9 mouse cellular contexts compared by ENCODE assay signal in the genomic region with DNA sequence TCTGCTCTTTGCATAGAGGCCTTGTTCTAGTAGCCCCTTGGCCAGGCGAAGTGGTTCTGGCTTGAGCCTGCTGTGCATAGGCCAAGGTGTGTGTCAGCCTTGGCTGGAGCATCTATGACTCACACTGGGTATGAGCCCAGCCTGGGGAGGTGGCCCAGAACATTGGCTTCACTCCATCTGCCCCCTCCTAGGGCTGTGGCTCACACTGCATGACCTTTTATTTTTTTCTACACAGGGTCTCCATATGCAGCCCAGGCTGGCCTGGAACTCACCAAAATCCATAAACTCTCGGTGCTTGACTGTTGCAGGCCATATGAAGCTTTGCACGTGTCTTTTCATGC. TPM values are rescaled to one million over a fixed set of nuclear protein-coding genes. Genes with fewer than 3 reads are reported as not detected.
A peak's percentile ranks its signal among the peaks of the same experiment; 100 is the strongest.
DNase-seq lines count a peak whose midpoint lies in the region; TF ChIP-seq lines count a peak whose summit lies in the region.
"Had no signal": no experiment of that assay in that cellular context is flagged by ENCODE, and none has a peak within 500 bp of the region (broad histone marks: within the 10 kb centered on the region; RNA-seq: fewer than 3 reads in every experiment).

No protein-coding gene starts in this region.

- TF ChIP-seq CTCF in left cerebral cortex, adult 2 months (IDR thresholded peaks at IDR 0.05) = no peak
- TF ChIP-seq CTCF in gastrocnemius, adult 2 months (IDR thresholded peaks at IDR 0.05) = no peak

- no peak overlapping the region for H3K4me3 ChIP-seq in left cerebral cortex, adult 2 months
- peak overlapping the region; percentile 2; the same call in 1 of the 2 replicates for H3K4me3 ChIP-seq in gastrocnemius, adult 2 months

- intact Hi-C loops in left cerebral cortex, adult 2 months (cut with DNase I) = no loop called here
- intact Hi-C loops in gastrocnemius, adult 2 months (cut with DNase I) = loop anchor here (5.0 kb wide), 1 partner anchor 76 kb away; no protein-coding TSS in a partner anchor

- peak overlapping the region; percentile 4; the same call in 1 of the 2 replicates for H3K27ac ChIP-seq in left cerebral cortex, adult 2 months
- peak overlapping the region; percentile 100 for H3K27ac ChIP-seq in gastrocnemius, adult 2 months

- no peak for DNase-seq in left cerebral cortex, adult 2 months (ENCODE audit: extremely low spot score in 1 of 2, low spot score in 2 of 2)
- DNase-seq in left cerebral cortex, adult 9 months (ENCODE audit: low spot score in 2 of 2) = no peak
- peak; percentile 83 for DNase-seq in adrenal gland, postnatal 14 days
- peak; percentile 90 for DNase-seq in gastrocnemius, adult 2 months
- DNase-seq in layer of hippocampus, postnatal 36 days = peak; percentile 36 to 49
- peak; percentile 75 to 83 for DNase-seq in urinary bladder, postnatal 36 days (ENCODE audit: low spot score in 2 of 2)
- no peak for DNase-seq in kidney, postnatal 10 days
- no peak for DNase-seq in embryo, embryonic 10.5 days (ENCODE audit: low spot score)

RNA-seq across cellular contexts. Expression of gene Iqcn, which starts 0.4 kb away (rescaled TPM):
- under 1 TPM; 0.16 to 0.21 TPM for total RNA-seq in left cerebral cortex, adult 2 months (2021)
- total RNA-seq in adrenal gland, postnatal 14 days (2021) = 0.11 and 0.19 TPM in 2 replicates
- not detected for total RNA-seq in gastrocnemius, adult 2 months (2021)
- total RNA-seq in layer of hippocampus, postnatal 36 days (2021) = under 1 TPM; 0.08 to 0.10 TPM

RNA-seq across cellular contexts. Expression of gene Jund, which starts 4.1 kb away (rescaled TPM):
- total RNA-seq in left cerebral cortex, adult 2 months (2021) = 100 to 1,000 TPM; 247 to 264 TPM
- 165 and 174 TPM in 2 replicates for total RNA-seq in adrenal gland, postnatal 14 days (2021)
- total RNA-seq in gastrocnemius, adult 2 months (2021) = 10 to 100 TPM; 35.5 to 54.5 TPM
- 100 to 1,000 TPM; 157 to 183 TPM for total RNA-seq in layer of hippocampus, postnatal 36 days (2021)

RNA-seq across cellular contexts. Expression of gene Gm3336, which starts 15.5 kb away (rescaled TPM):
- not detected for total RNA-seq in left cerebral cortex, adult 2 months (2021)
- total RNA-seq in adrenal gland, postnatal 14 days (2021) = 0.70 TPM in 1 of 2 replicates, not detected in the other
- total RNA-seq in gastrocnemius, adult 2 months (2021) = not detected
- total RNA-seq in layer of hippocampus, postnatal 36 days (2021) = not detected
- total RNA-seq: neutrophil, adult 5-6 weeks had no signal

RNA-seq across cellular contexts. Expression of gene Pde4c, which starts 20.7 kb away (rescaled TPM):
- total RNA-seq in left cerebral cortex, adult 2 months (2021) = 1 to 10 TPM; 1.9 to 3.0 TPM
- total RNA-seq in adrenal gland, postnatal 14 days (2021) = 1.9 TPM in 2 replicates
- total RNA-seq in gastrocnemius, adult 2 months (2021) = 1 to 10 TPM; 2.4 to 3.0 TPM
- total RNA-seq in layer of hippocampus, postnatal 36 days (2021) = 1 to 10 TPM; 1.5 to 2.4 TPM

RNA-seq across cellular contexts. Expression of gene Lsm4, which starts 29.8 kb away (rescaled TPM):
- total RNA-seq in left cerebral cortex, adult 2 months (2021) = 10 to 100 TPM; 62.1 to 62.9 TPM
- total RNA-seq in adrenal gland, postnatal 14 days (2021) = 76.0 and 78.6 TPM in 2 replicates
- total RNA-seq in gastrocnemius, adult 2 months (2021) = 10 to 100 TPM; 61.7 to 65.6 TPM
- 10 to 100 TPM; 60.3 to 68.5 TPM for total RNA-seq in layer of hippocampus, postnatal 36 days (2021)

Comparison
In these comparisons a context has a peak if more than half of its experiments do, and no peak if none do; other contexts are left out.
1. DNase-seq: peak in adrenal gland, postnatal 14 days (single experiment), gastrocnemius, adult 2 months (single experiment), layer of hippocampus, postnatal 36 days (2 of 2) and urinary bladder, postnatal 36 days (2 of 2); none in left cerebral cortex, adult 2 months (0 of 2), left cerebral cortex, adult 9 months (0 of 2), kidney, postnatal 10 days (single experiment) and embryo, embryonic 10.5 days (single experiment).